Mouse (Mus musculus) heart, adult 2 months (tissue): ENCODE measurements around the gene Kank1. TPM values are rescaled to one million over a fixed set of nuclear protein-coding genes. Genes with fewer than 3 reads are reported as not detected.

Source experiments
- DNase-seq, 2 experiments: peaks; one replicate each; pipeline ENCODE4 v3.0.0; 2021
- H3K27ac ChIP-seq: fragments of 200-600 bp; 2 replicates; pipeline ENCODE4 v1.8.1; 2022
- H3K27me3 ChIP-seq: fragments of 200-500 bp; 2 replicates; pipeline ENCODE4 v1.6.1; 2012; ENCODE audit warnings: mild to moderate bottlenecking, low read length, inconsistent platforms, mixed read lengths; ENCODE audit not compliant: control insufficient read depth, insufficient read depth
- H3K36me3 ChIP-seq: fragments of 200-500 bp; 2 replicates; pipeline ENCODE4 v1.6.1; 2012; ENCODE audit warnings: low read length, inconsistent platforms; ENCODE audit not compliant: control insufficient read depth, insufficient read depth
- H3K4me1 ChIP-seq: fragments of 200-500 bp; 2 replicates; pipeline ENCODE4 v1.6.1; 2011; ENCODE audit warnings: low read length; ENCODE audit not compliant: control insufficient read depth, insufficient read depth
- H3K4me3 ChIP-seq: fragments of 200-600 bp; 2 replicates; pipeline ENCODE4 v1.8.1; 2022
- H3K79me2 ChIP-seq: fragments of 200-500 bp; replicated peaks from 2 replicates; pipeline ENCODE4 v1.6.1; 2012; ENCODE audit warnings: mild to moderate bottlenecking, inconsistent platforms, low read length, moderate library complexity, mixed read lengths; ENCODE audit not compliant: control insufficient read depth, insufficient read depth
- H3K9ac ChIP-seq: fragments of 200-500 bp; 2 replicates; pipeline ENCODE4 v1.6.1; 2012; ENCODE audit warnings: low read depth, mild to moderate bottlenecking, control low read depth, inconsistent platforms, low read length, mixed read lengths
- CTCF ChIP-seq: fragments of 200-600 bp; IDR thresholded peaks from 2 replicates; pipeline ENCODE4 v1.8.1; 2022; ENCODE audit warnings: antibody characterized with exemption, mild to moderate bottlenecking, moderate library complexity
- EP300 ChIP-seq: fragments of 200-500 bp; IDR thresholded peaks from 2 replicates; pipeline ENCODE4 v1.6.1; 2011; ENCODE audit warnings: low read depth, low read length, control low read depth; ENCODE audit not compliant: insufficient read depth
- POLR2A ChIP-seq: fragments of 200-500 bp; IDR thresholded peaks from 2 replicates; pipeline ENCODE4 v1.6.1; 2011; ENCODE audit warnings: mild to moderate bottlenecking, low read depth, low read length, control low read depth; ENCODE audit not compliant: insufficient read depth
- WGBS: fragments of 180-500 bp; shearing (Covaris S2); methylation state at CpG from one replicate; pipeline ENCODE4 v1.1.7; 2018; 5-methylcytosine and 5-hydroxymethylcytosine counted together
- intact Hi-C: fragments of 180-260 bp; cut with DNase I; formaldehyde crosslinking; loops from one replicate; pipeline ENCODE4 v1.15.1; 2025
- polyA plus RNA-seq: library from polyadenylated mRNA; depleted of rRNA; stranded (reverse); fragments of >200 nt; gene quantifications from 2 replicates; pipeline ENCODE4 v1.2.3, GENCODE M21; 2012
- total RNA-seq, 2 experiments: library from RNA; stranded (reverse); gene quantifications; 2 replicates each; pipeline ENCODE4 v1.2.3; 2021

The Kank1 gene
- total and polyA plus RNA-seq, 3 experiments = 37.2 to 43.9 (median 37.3) TPM

GRCm38 (mm10) chr19:25325113-25326001 is 88.6 kb downstream of the Kank1 start:
- DNase-seq = peak in 1 of 2 experiments; percentile 1
- intact Hi-C loops = no loop called here
- TF ChIP-seq POLR2A (no peak), EP300 (no peak), CTCF (no peak)
- H3K27me3 ChIP-seq = no peaks in the 10 kb centered on the region
- no peak overlapping the region for H3K27ac ChIP-seq
- no peaks in the 10 kb centered on the region for H3K4me1 ChIP-seq
- no peaks in the 10 kb centered on the region for H3K36me3 ChIP-seq
- H3K9ac ChIP-seq = no peak overlapping the region
- no peaks in the 10 kb centered on the region for H3K79me2 ChIP-seq
- H3K4me3 ChIP-seq = no peak overlapping the region
- WGBS = 74% methylated on average over 9 of the region's 9 CpGs

- Histone ChIP-seq H3K36me3 (no peaks in the 10 kb centered on the region), H3K4me3 (no peak overlapping the region), H3K79me2 (no peaks in the 10 kb centered on the region), H3K4me1 (no peaks in the 10 kb centered on the region), H3K27ac (no peak overlapping the region), H3K9ac (no peak overlapping the region), H3K27me3 (no peaks in the 10 kb centered on the region)
- no peak for TF ChIP-seq CTCF
- no peak for TF ChIP-seq POLR2A
- no peak for TF ChIP-seq EP300
- WGBS = 74% methylated on average over 4 of the region's 4 CpGs
- intact Hi-C loops = no loop called here
- DNase-seq = no peak
These were observed 89.2 kb downstream of the Kank1 start for GRCm38 (mm10) chr19:25326002-25326300.

DNA sequence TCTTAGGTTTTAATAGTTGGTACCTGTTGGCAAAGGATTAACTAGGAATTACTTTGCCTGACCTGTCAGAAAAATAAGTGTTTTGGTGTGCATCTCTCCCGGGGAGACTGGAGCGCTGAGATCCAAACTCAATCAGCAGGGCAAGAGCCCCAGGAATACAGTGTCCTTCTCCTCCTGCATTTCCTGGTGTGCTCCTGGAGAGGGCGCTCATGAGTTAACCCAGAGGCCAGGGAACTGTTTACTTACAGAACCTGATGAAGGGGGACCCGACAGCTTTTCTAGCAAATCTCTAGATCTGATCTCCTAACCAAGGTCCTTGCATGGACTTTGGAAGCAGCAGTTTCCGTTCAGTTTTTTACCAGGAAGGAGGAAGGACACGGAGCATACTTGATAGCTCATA is 90.9 kb downstream of the Kank1 start:
- H3K9ac ChIP-seq = no peak overlapping the region
- H3K27ac ChIP-seq = no peak overlapping the region
- H3K27me3 ChIP-seq = no peaks in the 10 kb centered on the region
- no peaks in the 10 kb centered on the region for H3K36me3 ChIP-seq
- no peaks in the 10 kb centered on the region for H3K4me1 ChIP-seq
- DNase-seq = no peak
- TF ChIP-seq EP300 (no peak), CTCF (peak; percentile 24; the same call in 1 of the 2 replicates)
- no peak overlapping the region for H3K4me3 ChIP-seq
- no peaks in the 10 kb centered on the region for H3K79me2 ChIP-seq
- intact Hi-C loops = no loop called here
- 70% methylated on average over 6 of the region's 6 CpGs for WGBS

GRCm38 (mm10) chr19:25334360-25334759 is 97.6 kb downstream of the Kank1 start:
- 78% methylated on average over 3 of the region's 3 CpGs for WGBS
- TF ChIP-seq POLR2A (no peak), EP300 (0 out of 2 replicates have a peak, but pooled peaks have one; percentile 23), CTCF (peak; percentile 89)
- Histone ChIP-seq H3K9ac (no peak overlapping the region), H3K27me3 (no peaks in the 10 kb centered on the region), H3K27ac (no peak overlapping the region), H3K4me1 (no peaks in the 10 kb centered on the region), H3K4me3 (no peak overlapping the region), H3K36me3 (no peaks in the 10 kb centered on the region), H3K79me2 (no peaks in the 10 kb centered on the region)
- intact Hi-C loops = loop anchor here (1.0 to 2.0 kb wide), 2 partner anchors 202 to 374 kb away; partner anchors contain the start of gene Cbwd1
- DNase-seq = peak; percentile 22 to 64

DNA sequence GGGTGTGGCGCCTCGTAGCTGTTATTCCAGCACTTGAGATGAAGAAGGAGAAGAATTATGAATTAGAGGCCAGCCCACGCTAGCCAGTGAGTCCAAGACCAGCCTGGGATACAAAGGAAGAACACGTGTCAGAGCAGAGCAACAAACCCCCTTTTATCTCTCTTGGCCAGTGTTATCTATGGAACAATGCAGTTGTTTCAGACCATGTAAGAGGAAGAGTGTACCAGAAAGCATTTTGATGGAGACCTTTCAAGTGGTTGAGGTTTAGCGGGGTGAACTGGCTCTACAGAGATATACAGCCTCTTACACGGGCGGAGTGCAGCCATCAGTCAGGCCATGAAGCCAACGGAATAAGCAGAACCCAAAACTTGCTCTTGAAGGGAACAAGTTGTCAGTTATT is 100.0 kb downstream of the Kank1 start:
- Histone ChIP-seq H3K9ac (no peak overlapping the region), H3K27me3 (no peaks in the 10 kb centered on the region), H3K4me3 (no peak overlapping the region), H3K4me1 (peaks cover 1% of the 10 kb centered on the region; the same call in 1 of the 2 replicates), H3K36me3 (no peaks in the 10 kb centered on the region), H3K79me2 (no peaks in the 10 kb centered on the region), H3K27ac (no peak overlapping the region)
- DNase-seq = no peak
- no peak for TF ChIP-seq POLR2A
- no peak for TF ChIP-seq EP300
- no peak for TF ChIP-seq CTCF
- intact Hi-C loops = no loop called here
- WGBS = 56% methylated on average over 8 of the region's 8 CpGs
